Mouse (Mus musculus): Measurements from ENCODE around the gene Slc25a34.

The Slc25a34 gene

DNA sequence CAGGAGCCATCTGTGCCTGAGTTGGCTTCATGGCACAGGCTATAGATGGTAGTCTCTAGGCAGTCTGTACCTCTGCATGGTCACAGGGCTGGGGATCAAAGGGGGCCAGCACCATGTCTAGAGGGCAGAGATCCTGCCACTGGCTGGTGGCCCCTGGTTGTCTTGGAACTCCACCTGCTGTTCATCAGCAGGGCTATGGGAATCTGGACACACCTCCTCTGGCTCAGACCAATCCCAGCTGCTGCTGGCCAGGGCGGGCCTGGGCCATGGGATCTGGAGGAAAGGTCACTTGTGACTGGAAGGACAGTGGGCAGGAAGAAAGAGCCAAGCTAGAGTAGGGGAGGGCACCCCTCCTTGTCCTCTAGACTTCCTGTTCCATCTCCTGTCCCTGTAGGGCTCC lies at the start of gene Slc25a34:
Gene Slc25a34 (minus strand): TSS at position 156 of the 400 bp plus-strand sequence.
- peak; percentile 83 to 96 for DNase-seq

DNA sequence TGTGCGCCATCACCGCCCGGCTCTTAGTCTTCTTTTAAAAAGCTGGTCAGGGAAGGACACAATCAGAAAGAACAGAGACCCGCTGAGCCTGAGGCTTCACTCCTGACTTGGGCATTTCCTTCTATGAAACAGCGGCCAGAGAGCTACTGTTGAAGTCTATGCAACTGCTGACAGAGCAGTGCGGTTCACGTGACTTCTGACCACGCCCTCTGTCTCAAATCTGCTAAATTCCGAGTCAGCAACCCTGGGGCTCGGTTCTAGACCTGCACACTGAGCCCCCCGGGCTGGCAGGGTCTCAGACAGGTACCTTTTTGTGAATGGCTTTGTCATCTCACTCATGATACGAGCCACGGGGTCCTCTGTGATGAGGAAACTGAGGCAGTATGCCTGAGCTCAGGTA lies 48.7 kb upstream of the Slc25a34 start:
- peak; percentile 44 to 52 for DNase-seq

DNA sequence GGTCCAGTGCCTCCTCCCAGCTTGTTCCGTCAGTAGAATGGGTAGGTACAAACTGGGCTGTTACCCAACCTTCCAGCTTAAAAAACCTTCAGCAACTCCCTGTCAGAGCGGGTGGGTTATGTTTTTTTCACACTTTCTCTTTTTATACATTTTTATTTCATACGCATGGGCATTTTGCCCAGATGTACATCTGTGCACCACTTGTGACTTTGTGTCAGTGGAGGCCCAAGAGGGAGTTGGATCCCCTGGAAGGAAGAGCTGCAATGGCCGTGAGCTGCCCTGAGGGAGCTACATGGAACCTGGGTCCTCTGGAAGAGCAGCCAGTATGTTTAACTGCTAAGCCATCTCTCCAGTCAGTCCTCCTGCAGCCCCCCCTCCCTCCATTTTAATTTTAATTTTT lies 47.8 kb upstream of the Slc25a34 start:
- no peak for DNase-seq

DNA sequence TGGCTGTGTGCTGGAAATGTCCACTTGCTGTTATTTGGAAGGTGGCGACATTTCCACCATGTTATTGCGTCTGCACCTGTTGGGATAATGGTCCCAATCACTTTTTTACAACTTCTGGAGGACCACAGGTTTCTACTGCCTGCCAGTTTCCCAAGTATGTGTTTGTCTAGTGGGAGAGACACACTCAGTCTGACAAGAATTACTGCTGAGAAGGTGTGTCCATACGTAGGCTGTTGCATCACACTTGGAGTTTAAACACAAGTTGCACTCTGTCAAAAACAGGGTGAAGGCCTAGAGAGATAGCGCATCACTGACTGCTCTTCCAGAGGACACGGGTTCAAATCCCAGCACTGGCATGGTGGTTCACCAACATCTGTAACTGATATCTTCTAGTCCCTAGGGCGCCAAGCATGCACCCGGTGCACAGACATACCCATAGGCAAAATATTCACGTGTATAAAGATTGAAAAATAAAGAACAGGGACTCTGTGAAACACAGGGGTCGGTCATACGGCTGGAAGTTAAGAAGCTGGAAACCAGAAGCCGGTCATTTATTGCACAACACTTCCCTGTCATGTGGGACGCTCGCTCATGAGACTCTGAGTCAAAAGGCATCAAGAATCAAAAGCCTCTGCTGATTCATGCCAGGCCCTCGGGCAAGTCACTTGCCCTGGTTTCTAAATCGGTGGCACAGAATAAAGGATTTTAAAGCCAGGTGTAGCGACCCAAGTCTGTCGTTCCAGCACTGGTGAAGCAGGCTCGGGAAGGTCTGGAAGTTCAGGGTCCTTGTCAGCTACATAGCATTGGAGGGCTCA lies 46.5 kb upstream of the Slc25a34 start:
- DNase-seq, result no peak

DNA sequence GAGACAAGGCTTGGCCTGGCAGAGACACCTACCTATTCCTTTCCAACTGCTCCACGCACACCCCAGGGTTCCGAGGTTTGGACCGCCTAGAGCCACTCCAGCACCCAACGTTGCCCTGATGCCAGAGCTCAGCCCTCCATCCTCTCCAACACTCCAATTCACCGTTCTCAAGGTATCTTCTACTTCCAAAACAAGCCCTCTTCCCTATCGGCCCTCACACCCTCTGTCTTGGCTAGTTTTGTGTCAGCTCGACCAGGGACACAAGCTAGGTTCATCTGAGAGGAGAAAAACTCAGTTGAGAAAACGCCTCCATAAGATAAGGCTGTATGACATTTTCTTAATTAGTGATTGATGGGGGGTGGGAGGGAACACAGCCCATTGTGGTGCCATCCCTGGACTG lies 41.2 kb upstream of the Slc25a34 start, which contains the start of gene Plekhm2:
Gene Plekhm2 (minus strand): TSS at position 101 of the 400 bp plus-strand sequence.
- DNase-seq, result no peak

DNA sequence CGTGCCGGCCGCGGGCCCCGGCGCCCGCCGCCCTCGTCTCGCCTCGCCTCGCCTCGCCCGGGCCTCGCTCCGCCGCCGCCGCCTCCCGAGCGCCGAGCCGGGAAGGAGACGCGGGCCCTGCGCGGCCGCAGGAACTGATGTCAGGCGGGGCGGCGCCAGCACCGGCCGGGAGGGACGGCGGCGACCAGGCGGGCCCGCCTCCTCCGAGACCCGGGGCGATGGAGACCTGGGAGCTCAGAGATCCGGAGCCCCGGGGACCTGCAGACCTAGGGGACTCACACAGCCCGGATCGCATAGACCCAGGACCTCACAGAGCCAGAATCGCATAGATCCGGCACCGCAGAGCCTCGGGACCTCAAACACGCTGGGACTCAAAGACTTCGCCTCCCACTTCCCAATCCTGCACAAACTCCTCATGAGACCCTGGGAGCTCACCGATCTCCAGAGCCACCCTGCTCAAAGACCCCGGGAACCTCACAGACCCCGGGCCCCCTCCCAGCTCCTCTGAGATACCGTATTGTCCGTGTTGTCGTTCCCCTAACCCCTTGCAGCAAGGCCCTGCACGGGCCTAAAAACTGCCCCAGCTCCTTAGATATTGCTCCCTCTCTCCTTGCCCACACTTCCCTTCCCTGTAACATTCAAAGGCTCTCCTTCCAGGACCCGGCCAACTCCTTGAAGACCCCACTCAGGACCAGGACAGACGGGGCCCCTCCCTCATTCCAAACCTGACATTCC lies 40.6 kb upstream of the Slc25a34 start:
- DNase-seq, result peak; percentile 76 to 91

DNA sequence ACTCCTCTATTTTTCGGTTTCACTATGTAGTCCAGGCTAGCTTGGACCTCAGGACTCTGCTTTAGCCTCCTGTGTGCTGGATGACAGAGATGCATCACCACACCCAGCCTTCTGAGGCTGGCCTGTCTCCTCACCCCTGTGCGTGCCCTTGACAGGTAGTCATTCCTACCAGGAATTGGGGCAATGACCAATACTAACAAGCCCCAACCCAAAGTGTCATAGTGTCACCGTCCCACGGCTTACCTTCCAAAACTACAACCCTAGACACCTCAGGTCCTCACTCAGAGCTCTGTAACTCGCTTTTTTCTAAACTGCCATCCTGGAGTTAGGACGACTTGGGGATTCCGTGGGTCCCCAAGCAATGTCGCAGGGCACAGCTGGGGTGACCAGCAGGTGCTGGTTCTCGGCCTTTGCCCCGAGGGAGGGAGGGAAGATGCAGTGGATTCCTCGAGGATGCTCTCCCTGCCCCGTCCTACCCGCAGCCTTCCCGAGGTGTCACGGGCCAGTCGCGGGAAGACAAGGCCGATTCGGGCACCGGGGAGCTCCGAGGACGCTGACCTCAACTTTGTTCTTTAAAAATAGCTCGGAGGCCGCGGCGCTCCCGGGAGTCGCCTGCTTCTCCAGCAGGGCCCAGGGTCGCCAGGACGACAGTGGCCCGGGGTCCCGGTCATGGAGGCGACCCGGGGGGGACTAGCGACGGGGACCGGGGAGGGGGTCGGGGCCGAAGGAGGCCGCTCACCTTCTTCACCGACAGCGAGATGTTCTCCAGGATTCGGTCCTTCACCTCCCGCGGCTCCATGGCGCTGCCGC lies 39.7 kb upstream of the Slc25a34 start:
- DNase-seq, result peak; percentile 30 to 65

DNA sequence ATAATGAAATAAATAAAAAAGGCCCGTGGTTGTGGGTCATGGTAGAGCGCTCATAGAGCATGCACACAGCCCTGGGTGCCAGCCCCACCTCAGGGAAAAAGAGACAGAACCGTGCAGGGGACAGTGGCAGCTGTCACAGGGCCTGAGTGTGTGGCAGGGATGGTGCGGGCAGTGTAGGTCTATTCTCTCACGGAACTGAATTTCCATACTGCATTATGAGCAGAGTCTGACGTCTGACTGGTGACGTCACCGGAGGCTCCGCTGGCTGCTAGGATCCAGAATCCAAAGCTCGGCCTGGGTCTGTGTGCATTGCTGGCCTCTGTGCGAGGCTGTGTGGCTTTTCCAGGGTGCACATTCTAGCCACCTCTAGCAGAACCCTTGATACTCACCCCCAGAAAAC lies 37.3 kb upstream of the Slc25a34 start:
- DNase-seq, result no peak

DNA sequence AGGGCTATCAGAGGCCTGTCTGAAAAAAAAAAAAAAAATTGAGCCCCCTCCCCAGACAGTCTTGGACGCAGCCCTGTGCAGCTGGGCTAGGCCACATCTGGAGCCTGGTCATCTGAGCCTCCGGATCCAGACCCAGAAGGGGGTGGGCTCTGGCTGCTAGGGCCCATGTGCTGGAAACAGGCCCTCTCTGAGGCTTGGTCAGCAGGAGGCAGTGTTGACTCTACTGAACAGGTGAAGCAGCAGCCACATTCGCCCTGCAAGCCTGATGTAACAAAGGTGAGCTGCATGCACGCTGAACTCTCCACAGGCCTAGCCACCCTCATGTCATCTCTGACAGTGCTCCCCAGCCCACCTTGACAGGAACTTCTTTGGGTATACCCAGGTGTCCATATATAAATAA lies 36.1 kb upstream of the Slc25a34 start:
- no peak for DNase-seq

DNA sequence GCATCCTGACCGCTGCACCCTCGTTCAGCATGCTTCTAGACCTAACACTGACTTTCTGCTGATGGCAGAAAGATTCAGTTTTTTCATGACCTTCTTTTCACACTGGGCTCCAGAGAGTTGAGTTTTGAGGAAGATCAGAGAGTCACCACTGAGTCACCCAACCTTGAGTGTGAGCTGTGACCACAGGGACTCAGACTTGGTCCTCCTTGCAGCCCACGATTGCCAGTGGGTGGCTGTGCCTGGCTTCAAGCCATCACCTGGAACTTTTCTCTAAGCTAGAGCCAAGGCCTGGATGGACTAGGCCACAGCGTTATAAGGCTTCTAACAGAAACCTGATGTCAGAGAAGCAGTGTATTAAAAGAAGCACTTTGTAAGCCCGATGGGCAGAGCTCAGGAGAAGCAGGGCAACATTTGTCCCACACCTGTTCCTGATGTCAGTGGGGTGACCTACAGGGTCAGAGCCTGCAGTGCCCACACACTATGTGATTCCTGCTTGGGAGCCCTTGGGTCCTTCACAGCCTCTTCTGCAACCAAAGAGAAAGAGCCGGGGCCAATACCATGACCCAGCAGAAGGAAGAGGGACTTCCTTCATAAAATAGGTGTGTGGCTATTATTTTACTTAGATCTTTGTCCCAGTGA lies 35.3 kb upstream of the Slc25a34 start:
- no peak for DNase-seq

DNA sequence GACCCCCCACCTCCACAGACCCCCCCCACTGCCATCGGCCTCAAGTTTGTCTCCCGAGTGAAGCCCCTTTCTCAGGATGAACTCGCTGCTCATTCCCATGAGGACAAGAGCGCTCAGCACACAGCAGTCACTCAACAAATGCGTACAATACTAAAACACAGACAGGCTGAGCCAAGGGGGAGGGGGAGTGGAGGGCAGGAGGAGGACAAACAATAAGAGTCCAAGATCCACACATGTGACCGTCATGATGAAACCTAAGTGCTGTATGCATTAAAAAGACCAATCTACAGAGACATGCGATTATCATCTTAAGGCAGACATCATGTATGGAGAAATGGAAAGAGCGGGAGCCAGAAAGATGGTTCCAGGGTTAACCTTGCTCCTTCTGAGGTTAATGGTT lies 33.3 kb upstream of the Slc25a34 start:
- DNase-seq, result no peak

DNA sequence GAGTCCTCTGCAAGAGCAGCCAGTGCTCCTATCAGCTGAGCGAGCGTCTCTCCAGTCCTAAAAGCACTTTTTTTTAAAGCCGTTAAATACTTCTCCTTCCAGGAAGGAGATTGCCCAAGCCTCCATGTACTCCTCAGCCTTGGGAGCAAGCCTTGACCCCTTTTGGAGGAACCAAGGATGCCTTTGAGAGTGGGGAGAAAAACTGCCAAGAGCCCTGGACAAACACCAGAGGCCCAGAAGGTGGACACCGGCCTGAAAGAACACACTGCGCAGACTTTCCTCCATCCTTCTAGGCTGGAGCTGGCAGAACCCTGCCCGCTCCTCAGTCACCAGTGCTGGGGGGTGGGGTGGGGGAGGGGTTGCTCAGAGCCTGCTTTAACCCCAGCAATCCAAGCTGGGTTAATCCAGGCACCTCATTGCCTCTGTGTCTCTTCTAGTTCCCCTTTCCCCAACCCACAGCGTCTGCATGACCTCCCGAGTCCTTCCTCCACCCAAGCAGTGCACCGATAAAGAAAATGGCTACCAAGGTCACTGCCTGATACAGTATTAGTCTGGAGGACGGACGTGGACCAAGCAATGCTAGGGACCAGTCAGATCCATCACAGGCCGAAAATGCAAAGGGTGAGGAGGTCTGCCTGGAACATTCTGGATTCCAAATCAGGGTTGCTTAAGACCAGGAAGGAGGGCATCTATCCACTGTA lies 32.4 kb upstream of the Slc25a34 start:
- DNase-seq, result no peak

DNA sequence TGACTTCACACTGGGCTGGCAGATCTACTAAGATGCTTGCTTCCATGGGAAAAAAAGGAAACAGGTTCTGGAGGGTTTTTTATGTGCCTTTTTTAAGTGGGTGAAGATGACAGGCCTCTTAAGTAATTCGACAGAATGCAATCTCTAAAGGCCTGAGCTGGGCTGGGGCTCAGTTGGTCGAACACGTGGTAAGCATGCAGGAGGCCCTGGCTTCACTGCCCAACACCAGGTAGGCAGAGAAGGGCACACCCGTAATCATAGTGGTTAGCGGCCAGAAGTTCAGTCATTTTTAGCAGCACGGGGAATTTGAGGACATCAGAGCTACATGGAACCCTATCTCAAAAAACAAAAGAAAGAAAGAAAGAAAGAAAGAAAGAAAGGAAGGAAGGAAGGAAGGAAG lies 30.9 kb upstream of the Slc25a34 start:
- DNase-seq, result no peak

DNA sequence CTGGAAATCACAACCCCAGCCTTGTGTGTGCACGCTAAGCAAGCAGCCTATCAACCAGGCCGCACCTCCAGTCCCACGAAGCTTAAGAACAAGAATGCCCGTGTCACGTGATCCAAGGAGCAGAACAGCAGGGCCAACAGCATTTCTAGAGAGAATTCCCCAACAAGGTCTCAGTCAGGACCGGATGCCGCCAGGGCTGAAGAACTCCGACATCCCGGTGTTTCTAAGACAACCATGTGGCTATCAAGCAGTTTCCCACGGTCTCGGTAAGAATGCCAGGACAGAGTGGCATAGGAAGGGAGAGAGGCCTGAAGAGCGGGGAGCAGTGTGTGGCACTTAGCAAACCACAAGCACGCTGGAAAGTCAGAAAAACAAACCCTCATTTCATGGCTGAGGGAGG lies 30.2 kb upstream of the Slc25a34 start:
- DNase-seq, result no peak

DNA sequence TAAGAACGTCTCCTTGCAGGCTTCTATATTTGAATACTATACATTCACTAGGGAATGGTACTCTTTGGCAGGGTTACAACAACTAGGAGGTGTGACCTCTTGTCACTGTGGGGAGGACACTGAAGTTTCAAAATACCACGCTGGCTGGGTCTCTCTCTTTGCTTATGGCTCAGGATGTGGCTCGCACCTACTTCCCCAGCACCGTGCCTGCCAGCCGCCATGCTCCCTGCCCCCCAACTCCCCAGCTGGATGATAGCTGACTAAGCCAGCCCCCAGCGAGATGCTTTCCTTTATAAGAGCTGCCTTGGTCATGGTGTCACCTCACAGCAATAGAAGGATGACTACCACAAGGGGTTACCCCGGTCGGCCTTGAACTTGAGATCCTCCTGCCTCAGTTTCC lies 29.4 kb upstream of the Slc25a34 start:
- DNase-seq, result no peak

DNA sequence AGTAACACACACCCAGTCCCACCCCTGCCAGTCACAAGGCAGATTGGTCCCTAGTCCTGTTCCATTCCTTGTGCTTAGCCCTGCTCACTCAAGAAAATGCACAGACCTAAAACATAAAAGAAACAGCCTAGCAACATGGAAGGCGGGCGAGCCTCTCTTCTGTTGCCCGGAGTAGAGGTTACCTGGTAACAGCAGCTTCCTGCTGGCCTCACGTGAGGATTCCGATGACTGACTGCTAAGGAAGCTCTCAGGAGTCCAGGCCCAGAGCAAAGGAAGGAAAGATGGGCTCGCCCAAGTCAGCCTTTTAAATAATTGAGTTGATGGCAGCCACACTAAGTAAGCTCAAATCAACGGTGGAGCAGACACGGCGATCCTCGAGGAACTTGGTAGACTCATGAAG lies 28.3 kb upstream of the Slc25a34 start:
- DNase-seq, result peak; percentile 36 to 66

DNA sequence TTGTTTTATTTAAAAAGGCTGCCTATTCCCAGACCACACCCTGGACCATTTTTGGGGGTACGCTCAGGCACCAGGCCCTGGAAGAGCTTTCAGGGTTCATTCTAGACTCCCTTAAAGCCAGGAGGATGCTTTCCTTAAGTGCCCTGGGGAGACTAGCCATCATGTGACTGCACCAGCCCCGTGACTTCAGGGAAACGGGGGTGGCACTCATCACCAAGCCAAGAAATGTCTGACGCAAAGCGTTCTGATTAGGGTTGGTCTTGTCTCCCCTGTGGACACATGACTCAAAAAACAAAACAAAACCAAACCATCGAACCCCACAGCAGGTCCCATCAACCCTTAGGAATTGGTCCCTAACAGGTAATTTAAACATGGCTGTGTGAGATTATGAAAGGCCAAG lies 27.7 kb upstream of the Slc25a34 start:
- DNase-seq, result no peak

DNA sequence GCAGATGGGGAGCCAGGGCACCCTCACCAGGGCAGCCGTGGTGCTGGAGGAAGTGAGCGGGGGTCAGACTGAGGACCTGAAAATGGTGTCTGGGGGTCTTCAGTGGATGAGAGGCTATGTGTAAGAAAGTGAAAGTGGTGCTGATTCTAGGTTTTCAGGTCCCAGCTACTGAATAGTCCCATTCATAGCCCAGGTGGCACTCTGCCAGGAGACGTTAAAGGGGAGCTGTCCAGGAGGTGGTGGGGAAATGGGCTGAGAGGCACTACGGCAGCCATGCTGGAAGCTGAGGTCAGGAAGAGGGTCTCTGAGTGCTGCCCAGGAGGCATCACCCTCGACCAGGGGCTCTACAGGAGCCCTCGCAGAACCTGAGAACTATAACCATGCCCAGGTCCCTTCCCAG lies 25.6 kb upstream of the Slc25a34 start:
- DNase-seq, result no peak

DNA sequence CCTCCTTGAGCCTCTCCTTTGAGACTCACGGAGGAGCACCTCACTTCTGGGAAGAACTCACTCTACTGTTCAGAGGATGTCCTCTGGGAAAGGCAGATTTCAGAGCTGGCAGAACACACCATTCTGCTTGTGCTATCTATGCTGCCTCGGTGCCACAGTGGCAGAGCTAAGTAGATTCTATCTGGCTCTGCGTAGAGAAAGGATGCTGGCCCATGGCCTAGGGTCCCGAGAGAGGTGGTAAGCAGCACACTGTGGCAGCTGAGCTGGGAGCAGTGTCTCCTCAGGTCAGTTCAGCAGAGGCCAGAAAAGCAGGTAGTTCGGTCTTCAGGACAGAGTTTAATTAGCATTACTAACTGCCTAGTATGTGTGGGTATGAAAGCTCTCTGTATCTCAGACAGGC lies 24.6 kb upstream of the Slc25a34 start:
- no peak for DNase-seq

DNA sequence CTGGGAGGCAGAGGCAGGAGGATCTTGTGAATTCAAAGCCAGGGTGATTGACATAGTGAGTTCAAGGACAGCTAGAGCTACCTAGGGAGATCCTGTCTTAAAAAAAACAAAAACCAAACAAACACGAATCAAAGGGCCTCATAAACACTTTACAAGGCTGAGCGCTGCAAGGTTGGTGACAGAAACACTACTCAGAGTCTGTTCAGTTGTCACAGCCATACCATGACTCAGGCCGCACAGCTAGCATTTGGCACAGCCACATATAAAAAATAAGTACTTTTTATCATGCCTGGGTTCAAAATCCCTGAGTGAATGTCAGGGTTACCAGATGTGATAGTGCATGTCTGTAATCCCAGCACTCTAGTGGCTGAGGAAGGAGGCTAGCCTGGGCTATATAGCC lies 23.6 kb upstream of the Slc25a34 start:
- DNase-seq, result no peak

DNA sequence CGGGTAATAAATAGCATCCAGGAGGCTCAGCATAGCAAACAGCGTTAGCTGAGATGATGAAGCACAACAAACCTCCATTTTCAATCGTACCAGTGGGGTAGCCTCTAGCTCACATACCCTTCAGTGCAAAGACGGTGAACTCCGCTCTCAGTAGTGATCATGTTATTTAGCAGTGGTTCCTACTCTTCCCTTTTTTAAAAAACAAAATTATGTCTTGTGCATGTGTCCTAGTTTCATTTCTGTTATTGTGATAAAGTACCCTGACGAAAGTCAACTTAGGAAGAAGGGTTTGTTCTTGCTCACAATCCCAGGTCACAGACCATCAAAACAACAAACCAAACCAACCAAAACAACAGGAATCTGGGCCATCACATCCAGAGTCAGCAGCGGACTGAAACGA lies 22.4 kb upstream of the Slc25a34 start:
- no peak for DNase-seq
